Mouse (Mus musculus) midbrain, embryonic 12.5 days (tissue): ENCODE data around the gene Fzd2. TPM values are rescaled to one million over a fixed set of nuclear protein-coding genes. Genes with fewer than 3 reads are reported as not detected.

ENCODE experiments used
- ATAC-seq: fragments of 200-750 bp; cut with Nextera tagmentation; 2 replicates; pipeline ENCODE4 v1.8.0; 2017; ENCODE audit warnings: low read depth, moderate TSS enrichment, moderate library complexity; ENCODE audit not compliant: low FRiP score
- H3K27ac ChIP-seq: fragments of 300-500 bp; sonication (generic); replicated peaks from 2 replicates; pipeline ENCODE4 v1.5.1; 2016; ENCODE audit warnings: mild to moderate bottlenecking
- H3K27me3 ChIP-seq: fragments of 300-500 bp; sonication (generic); 2 replicates; pipeline ENCODE4 v1.6.1; 2016; ENCODE audit warnings: mild to moderate bottlenecking
- H3K36me3 ChIP-seq: fragments of 300-500 bp; sonication (generic); 2 replicates; pipeline ENCODE4 v1.6.1; 2016
- H3K4me1 ChIP-seq: fragments of 300-500 bp; sonication (generic); 2 replicates; pipeline ENCODE4 v1.6.1; 2016
- H3K4me2 ChIP-seq: fragments of 300-500 bp; sonication (generic); replicated peaks from 2 replicates; pipeline ENCODE4 v1.6.1; 2016; ENCODE audit warnings: mild to moderate bottlenecking, moderate library complexity
- H3K4me3 ChIP-seq: fragments of 300-500 bp; sonication (generic); 2 replicates; pipeline ENCODE4 v1.5.1; 2016; ENCODE audit warnings: mild to moderate bottlenecking
- H3K9ac ChIP-seq: fragments of 300-500 bp; sonication (generic); replicated peaks from 2 replicates; pipeline ENCODE4 v1.6.1; 2016; ENCODE audit warnings: mild to moderate bottlenecking, moderate library complexity
- H3K9me3 ChIP-seq: fragments of 300-500 bp; sonication (generic); 2 replicates; pipeline ENCODE4 v1.6.1; 2016; ENCODE audit warnings: mild to moderate bottlenecking
- WGBS: fragments of 180-500 bp; shearing (Covaris S2); methylation state at CpG from one replicate; pipeline ENCODE4 v1.1.7; 2016; 5-methylcytosine and 5-hydroxymethylcytosine counted together
- polyA plus RNA-seq: library from polyadenylated mRNA; unstranded; fragments of >200 nt; fragmentation: Nextera tagmentation; extraction: Ambion mirVana; gene quantifications from 2 replicates; pipeline ENCODE4 v1.2.1, GENCODE M21; 2016

Fzd2 gene
- polyA plus RNA-seq, 1 experiment from 2014 or later: 37.9 TPM

DNA sequence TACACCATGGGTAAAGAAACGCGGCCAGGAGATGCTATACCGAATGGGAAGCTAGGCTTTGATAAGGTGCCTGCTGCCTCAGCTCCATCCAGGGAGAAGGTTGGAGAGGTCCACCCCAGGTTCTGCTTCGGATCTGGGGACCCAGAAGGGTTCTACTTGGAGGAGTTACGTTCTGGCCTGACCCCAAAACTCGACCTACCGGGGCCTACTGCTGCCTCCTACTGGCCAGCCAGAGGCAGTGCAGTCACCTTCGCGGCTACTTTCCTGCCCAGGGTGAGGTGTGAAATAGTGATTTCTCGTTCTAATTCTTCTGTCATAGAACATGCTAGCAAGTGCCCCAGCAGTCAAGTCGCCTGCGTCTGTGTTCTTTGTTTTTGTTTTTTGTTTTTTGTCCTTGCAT lies 36.0 kb upstream of the Fzd2 start:
- no peak overlapping the region for H3K4me2 ChIP-seq
- no peak for ATAC-seq
- no peak overlapping the region for H3K27ac ChIP-seq
- no peak overlapping the region for H3K9ac ChIP-seq
- 0 out of 2 replicates have a peak, but pooled peaks cover under 1% of the 10 kb centered on the region for H3K4me1 ChIP-seq
- no peaks in the 10 kb centered on the region for H3K9me3 ChIP-seq
- H3K27me3 ChIP-seq: no peaks in the 10 kb centered on the region
- H3K36me3 ChIP-seq: no peaks in the 10 kb centered on the region
- WGBS: 81% methylated on average over 12 of the region's 12 CpGs
- no peak overlapping the region for H3K4me3 ChIP-seq

DNA sequence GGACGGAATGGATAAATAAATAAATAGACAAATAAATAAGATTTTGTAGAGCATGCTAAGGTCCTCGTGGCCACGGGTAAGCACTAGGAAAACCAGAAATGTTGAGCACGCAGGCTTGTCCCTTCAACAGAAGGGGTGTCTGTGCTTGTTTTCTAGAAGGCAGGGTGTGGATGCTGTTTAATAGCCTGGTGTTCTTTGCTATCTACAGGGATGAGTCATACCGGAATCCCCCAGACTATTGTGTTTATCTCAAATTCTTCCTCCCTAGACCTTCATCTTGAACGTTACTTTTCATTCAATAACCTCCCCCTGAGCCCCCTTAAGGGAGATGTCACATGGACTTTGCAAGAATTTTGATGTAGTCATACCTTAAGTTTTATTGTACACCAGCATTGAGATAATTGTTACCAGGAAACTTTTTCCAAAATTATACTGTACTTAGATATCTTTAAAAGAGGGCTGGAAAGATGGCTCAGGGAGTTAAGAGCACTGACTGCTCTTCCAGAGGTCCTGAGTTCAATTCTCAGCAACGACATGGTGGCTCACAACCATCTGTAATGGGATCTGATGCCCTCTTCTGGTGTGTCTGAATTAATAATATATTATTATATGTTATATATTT lies 35.3 kb upstream of the Fzd2 start:
- Histone ChIP-seq H3K27ac (no peak overlapping the region), H3K4me2 (no peak overlapping the region), H3K27me3 (no peaks in the 10 kb centered on the region; the same call in 1 of the 2 replicates), H3K36me3 (no peaks in the 10 kb centered on the region), H3K9ac (no peak overlapping the region), H3K4me1 (0 out of 2 replicates have a peak, but pooled peaks cover 3% of the 10 kb centered on the region), H3K4me3 (no peak overlapping the region), H3K9me3 (no peaks in the 10 kb centered on the region)
- WGBS: 85% methylated on average over 7 of the region's 7 CpGs
- no peak for ATAC-seq

DNA sequence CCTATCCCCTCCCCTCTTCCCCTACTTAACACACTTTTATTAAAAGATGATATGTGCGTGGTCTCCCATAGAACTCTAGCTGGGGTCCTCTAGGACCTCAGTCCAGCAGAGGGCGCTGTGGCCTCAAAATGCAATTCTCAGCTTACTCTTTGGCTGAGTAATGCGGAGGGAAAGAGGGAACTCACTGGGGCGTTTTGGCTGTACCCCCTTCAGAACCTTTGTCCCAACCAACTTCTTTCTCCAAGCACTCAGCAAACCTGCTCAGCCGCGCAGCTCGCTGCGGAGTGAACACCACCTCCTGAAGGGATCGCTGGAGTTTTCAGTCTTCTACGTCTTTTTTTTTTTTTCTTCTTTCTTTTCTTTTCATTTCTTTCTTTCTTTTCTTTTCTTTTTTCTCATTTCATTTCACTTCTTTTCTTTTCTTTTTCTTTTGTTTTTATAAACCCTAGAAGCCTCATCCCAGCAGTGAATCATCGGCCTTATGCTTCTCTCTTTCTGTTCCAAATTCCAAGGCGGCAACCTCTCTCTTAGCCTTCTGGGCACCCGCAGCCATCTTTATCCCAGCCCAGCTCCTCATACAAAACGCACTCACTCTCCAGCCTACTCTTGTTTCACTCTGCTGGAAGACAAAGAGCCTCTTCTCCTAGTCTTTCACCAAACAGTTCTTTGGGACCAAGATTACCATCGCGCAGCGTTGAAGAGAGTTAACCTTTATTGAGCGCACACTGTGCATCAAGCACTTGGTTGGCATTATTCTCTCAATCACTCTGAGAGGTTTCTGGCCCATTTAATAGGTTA lies 31.1 kb upstream of the Fzd2 start:
- peaks cover 3% of the 10 kb centered on the region; the same call in 1 of the 2 replicates for H3K4me1 ChIP-seq
- peak overlapping the region; percentile 44; the same call in 1 of the 2 replicates for H3K9ac ChIP-seq
- H3K36me3 ChIP-seq: no peaks in the 10 kb centered on the region
- peak overlapping the region; percentile 37 for H3K4me3 ChIP-seq
- no peak for ATAC-seq
- H3K27me3 ChIP-seq: peaks cover 6% of the 10 kb centered on the region
- 6% methylated on average over 18 of the region's 18 CpGs for WGBS
- no peaks in the 10 kb centered on the region for H3K9me3 ChIP-seq
- no peak overlapping the region for H3K27ac ChIP-seq
- H3K4me2 ChIP-seq: peak overlapping the region; percentile 58

DNA sequence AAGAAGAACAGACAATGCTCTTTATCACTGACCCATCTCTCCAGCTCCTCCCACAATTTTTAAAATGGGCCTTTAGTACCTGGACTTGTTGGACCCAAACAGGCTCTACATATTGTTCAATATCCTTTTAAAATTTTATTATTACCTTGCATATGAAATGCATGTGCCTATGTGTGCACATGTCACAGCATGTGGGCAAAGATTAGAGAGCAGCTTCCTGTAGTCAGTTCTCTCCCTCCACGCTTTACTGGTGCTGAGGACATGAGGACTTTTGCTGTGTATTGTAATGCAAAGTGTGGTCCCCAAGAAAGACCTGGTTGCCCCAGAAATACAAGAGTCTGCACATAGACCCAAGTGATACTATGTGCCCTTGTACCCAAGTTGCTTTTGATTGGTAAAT lies 29.2 kb upstream of the Fzd2 start:
- WGBS: 33% methylated on average over 1 of the region's 1 CpGs
- H3K9me3 ChIP-seq: no peaks in the 10 kb centered on the region

DNA sequence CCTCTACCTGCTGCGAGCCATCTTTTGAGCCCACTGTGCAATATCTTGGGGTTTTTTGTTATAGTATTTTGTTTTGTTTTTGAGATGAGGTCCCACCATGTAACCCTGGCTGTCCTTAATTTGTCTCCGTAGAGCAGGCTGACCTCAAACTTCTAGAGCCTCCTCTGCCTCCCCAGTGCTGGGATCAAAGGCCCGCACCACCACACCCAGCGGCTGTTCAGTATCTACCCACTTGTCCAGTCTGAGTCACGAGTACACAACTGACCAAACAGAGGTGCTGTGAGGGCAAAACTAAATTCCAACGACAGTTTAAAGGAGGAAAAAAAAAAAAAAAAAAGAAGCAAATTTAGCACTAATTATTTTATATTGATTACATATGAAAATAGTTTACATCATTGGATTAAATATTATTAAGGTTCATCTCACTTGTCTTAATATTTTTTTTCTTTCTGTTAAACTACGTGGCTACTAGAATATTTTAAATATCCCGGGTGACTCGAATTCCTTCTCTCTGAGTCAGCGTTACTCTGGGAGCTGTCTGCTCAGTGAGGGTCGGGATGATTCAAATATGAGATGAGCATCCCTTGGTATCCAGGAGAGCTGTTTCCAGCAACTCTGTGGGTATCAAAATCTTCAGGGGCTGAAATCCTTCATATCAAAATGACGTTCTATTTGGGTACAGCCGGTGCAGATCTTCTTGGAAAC lies 28.0 kb upstream of the Fzd2 start:
- Histone ChIP-seq H3K4me3 (no peak overlapping the region), H3K4me2 (no peak overlapping the region), H3K9ac (no peak overlapping the region), H3K27me3 (peaks cover 10% of the 10 kb centered on the region), H3K27ac (no peak overlapping the region), H3K36me3 (no peaks in the 10 kb centered on the region), H3K4me1 (peaks cover 28% of the 10 kb centered on the region), H3K9me3 (no peaks in the 10 kb centered on the region)
- 69% methylated on average over 13 of the region's 13 CpGs for WGBS
- no peak for ATAC-seq

More for the DNA sequence above, 29.2 kb upstream of the Fzd2 start:
- no peaks in the 10 kb centered on the region for H3K36me3 ChIP-seq
- H3K9ac ChIP-seq: no peak overlapping the region
- no peak overlapping the region for H3K27ac ChIP-seq
- no peak overlapping the region for H3K4me2 ChIP-seq
- peaks cover 19% of the 10 kb centered on the region for H3K4me1 ChIP-seq
- ATAC-seq: no peak
- peaks cover 6% of the 10 kb centered on the region for H3K27me3 ChIP-seq
- no peak overlapping the region for H3K4me3 ChIP-seq

DNA sequence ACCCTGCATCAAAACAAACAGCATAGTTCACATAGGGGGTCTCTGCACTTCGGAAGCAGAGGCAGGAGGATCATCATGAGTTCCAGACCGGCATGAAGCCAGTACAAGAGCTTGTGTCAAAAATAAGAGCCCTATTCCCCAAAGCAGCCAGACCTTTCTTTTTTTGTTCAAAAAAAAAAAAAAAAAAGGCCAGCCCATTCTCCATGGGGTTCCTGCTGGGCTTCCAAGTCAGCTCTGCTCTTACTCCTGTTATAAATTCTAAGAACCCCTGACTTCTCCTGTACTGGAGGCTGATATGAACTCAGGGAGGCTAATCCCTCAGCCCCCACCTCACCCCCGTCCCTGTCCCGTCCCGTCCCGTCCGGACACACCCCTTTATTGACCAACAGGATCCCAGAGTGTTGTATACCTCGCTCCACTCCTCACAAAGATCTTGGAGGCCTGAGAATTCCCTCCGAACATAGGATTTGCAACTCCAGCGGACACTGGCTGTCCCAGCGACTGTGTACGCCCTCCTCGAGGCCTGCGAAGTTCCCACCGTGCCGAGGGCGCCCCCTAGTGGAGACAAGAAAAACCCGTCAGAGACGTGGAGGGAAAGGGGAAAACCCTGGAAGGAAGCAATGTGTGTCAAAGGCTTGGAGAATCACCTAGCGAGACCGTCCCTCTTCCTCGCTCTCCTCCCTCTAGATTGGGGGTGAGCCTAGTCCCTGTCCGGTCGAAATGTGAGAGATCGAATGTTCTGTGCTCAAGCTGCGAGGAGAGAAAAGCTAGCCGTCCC lies 25.7 kb upstream of the Fzd2 start:
- Histone ChIP-seq H3K36me3 (no peaks in the 10 kb centered on the region), H3K27ac (peak overlapping the region; percentile 89), H3K9me3 (no peaks in the 10 kb centered on the region), H3K4me1 (peaks cover 44% of the 10 kb centered on the region), H3K4me3 (peak overlapping the region; percentile 4), H3K27me3 (peaks cover 31% of the 10 kb centered on the region), H3K9ac (no peak overlapping the region; the same call in 1 of the 2 replicates), H3K4me2 (peak overlapping the region; percentile 47)
- WGBS: 5% methylated on average over 27 of the region's 27 CpGs
- ATAC-seq: 0 out of 2 replicates have a peak, but pooled peaks have one; percentile 41

DNA sequence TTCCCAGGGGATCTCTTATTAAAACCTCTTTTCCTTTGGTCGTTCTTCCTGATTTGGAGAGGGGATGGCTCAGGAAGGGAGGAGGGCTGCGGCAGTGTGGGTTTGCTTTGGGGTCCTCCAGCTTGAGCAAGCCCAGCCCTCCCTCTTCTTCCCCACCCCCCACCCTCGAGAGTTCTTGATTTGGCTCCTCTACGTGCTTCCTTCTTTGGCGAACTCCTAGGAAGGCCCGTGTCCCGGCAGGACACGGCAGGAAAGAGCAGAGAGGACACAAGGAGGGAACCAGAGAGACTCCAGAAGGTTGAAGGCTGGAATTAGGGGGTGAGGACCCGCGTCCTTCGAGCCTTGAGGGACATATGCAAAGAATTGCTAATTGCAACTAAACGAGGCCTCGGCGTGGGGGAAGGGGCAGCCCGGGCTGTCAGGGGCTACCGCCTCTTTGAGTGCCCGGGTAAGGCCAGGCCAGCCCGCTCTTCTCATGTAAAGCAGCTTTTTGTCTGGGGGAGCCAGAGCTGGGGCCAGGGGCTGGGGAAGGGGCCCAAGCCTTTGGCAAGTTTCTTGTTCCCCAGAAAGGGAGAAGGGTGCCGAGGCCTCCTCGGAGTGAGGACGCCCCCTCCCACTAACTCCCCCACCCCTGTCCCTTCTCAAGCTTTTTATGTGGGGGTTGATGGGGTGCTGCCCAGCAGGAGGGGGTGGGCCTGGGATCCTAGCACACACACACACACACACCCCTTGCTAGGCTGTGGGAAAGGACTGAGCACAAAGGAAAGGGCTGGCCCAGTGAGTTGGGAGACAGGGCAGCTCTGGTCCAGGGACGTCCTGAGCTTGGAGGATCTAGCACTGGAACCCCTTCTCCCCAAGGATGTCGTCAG lies 24.8 kb upstream of the Fzd2 start, which contains the start of gene Gm11627:
Gene Gm11627 (minus strand): TSS at position 297 of the 869 bp plus-strand sequence.
- H3K27me3 ChIP-seq: peaks cover 38% of the 10 kb centered on the region
- peak within 1 kb of the TSS; percentile 47 for H3K4me2 ChIP-seq
- ATAC-seq: peak; percentile 88
- H3K9me3 ChIP-seq: no peaks in the 10 kb centered on the region
- peak within 1 kb of the TSS; percentile 89 for H3K27ac ChIP-seq
- no peaks in the 10 kb centered on the region for H3K36me3 ChIP-seq
- 6% methylated on average over 23 of the region's 23 CpGs for WGBS
- H3K4me1 ChIP-seq: peaks cover 44% of the 10 kb centered on the region
- H3K4me3 ChIP-seq: peak within 1 kb of the TSS; percentile 4
- H3K9ac ChIP-seq: peak within 1 kb of the TSS; percentile 2; the same call in 1 of the 2 replicates

DNA sequence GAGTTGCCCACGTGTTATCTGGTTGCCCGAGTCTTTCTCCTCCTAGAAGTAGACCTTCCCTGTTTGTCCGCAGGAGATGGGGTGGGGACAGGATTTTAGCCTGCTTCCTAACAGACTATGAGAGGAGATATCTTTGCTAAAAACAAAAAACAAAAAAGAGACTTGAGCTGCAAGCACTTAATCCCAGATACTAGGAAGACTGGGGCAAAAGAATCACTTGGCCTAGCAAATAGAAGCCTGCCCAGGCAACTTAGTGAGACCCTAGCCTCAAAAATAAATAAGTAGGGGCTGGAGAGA lies 24.2 kb upstream of the Fzd2 start:
- Histone ChIP-seq H3K4me3 (no peak overlapping the region), H3K4me1 (peaks cover 44% of the 10 kb centered on the region), H3K36me3 (no peaks in the 10 kb centered on the region), H3K27me3 (peaks cover 40% of the 10 kb centered on the region), H3K9me3 (no peaks in the 10 kb centered on the region), H3K4me2 (peak overlapping the region; percentile 47), H3K27ac (peak overlapping the region; percentile 89), H3K9ac (no peak overlapping the region)
- no peak for ATAC-seq
- WGBS: 20% methylated on average over 3 of the region's 3 CpGs

DNA sequence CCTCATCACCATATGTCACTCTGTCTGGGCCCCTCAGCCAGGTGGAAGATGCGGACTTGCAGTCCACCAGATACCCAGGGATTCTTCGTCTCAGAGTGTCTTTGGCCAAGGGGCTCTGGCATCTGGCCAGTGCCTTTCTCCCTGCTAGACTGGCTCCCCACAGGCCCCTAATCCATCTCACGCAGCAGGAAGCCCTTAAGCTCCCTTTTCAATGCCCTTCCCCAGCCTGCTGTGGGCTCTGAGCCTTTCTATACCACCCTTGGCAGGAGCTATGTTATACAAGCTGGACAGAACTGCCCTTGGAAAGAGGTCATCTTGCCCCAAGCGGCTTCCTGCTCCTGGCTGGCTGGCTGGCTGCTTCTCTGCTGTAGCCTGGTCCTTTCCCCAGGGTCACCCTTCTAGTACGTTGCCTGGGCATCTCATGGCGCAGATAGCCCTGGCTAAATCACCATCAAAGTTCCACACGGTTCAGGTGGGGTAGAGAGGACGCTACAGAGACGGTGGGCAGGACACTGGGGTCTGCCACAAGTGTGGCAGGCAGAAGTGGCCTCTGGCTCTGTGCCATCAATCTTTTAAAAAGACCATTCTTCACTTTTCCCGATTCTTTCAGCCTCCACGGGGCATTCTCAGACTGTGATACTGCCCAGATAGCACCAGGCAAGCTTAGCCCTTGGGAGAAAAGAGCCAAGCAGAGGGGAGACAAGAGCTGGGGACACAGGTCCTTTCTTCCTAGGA lies 22.7 kb upstream of the Fzd2 start:
- no peak for ATAC-seq
- Histone ChIP-seq H3K4me3 (0 out of 2 replicates have a peak overlapping the region, but pooled peaks have one; percentile 0), H3K9me3 (peaks cover 3% of the 10 kb centered on the region; the same call in 1 of the 2 replicates), H3K9ac (0 out of 2 replicates have a peak overlapping the region, but pooled peaks have one; percentile 20), H3K4me2 (peak overlapping the region; percentile 32; the same call in 1 of the 2 replicates), H3K27ac (peak overlapping the region; percentile 80), H3K36me3 (no peaks in the 10 kb centered on the region), H3K27me3 (peaks cover 49% of the 10 kb centered on the region), H3K4me1 (peaks cover 44% of the 10 kb centered on the region)
- 6% methylated on average over 11 of the region's 11 CpGs for WGBS

DNA sequence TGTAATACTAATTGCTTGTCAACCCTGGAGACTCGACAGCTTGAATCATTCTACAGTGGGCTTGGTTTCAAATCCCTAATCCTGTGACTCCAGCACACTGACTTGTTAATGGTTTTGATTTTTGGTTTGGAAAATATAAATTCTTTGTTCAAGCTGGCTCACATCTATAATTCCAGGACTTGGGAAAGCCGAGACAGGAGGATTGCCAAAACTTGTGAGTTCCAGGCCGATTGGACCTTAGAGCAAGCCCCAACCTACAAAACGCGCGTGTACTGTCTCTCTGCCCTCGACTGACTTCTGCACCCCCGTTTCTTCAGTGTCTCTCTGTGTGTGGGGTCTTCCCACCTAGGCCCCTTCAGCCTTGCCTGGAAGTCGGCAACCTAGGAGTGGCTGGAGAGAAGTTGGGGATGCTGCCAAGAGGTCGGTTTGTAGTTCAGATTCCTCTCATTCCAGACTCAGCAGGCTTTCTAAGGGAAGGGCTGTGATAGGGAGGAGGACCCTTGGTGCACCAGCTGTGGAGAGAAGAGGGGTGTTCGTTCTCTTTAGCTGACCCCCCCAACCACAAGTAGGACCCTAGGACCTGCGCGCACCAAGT lies 22.1 kb upstream of the Fzd2 start:
- ATAC-seq: no peak
- H3K4me1 ChIP-seq: peaks cover 44% of the 10 kb centered on the region
- no peaks in the 10 kb centered on the region for H3K36me3 ChIP-seq
- H3K27ac ChIP-seq: peak overlapping the region; percentile 80
- H3K9ac ChIP-seq: no peak overlapping the region
- 18% methylated on average over 13 of the region's 13 CpGs for WGBS
- H3K4me2 ChIP-seq: 0 out of 2 replicates have a peak overlapping the region, but pooled peaks have one; percentile 32
- H3K9me3 ChIP-seq: peaks cover 7% of the 10 kb centered on the region; the same call in 1 of the 2 replicates
- no peak overlapping the region for H3K4me3 ChIP-seq
- peaks cover 47% of the 10 kb centered on the region for H3K27me3 ChIP-seq
